Mouse (Mus musculus): ENCODE measurements around the gene Ift43. TPM values are rescaled to one million over a fixed set of nuclear protein-coding genes. Genes with fewer than 3 reads are reported as not detected.

Gene Ift43
- polyA plus RNA-seq, 1 experiment, result 35.1 TPM

DNA sequence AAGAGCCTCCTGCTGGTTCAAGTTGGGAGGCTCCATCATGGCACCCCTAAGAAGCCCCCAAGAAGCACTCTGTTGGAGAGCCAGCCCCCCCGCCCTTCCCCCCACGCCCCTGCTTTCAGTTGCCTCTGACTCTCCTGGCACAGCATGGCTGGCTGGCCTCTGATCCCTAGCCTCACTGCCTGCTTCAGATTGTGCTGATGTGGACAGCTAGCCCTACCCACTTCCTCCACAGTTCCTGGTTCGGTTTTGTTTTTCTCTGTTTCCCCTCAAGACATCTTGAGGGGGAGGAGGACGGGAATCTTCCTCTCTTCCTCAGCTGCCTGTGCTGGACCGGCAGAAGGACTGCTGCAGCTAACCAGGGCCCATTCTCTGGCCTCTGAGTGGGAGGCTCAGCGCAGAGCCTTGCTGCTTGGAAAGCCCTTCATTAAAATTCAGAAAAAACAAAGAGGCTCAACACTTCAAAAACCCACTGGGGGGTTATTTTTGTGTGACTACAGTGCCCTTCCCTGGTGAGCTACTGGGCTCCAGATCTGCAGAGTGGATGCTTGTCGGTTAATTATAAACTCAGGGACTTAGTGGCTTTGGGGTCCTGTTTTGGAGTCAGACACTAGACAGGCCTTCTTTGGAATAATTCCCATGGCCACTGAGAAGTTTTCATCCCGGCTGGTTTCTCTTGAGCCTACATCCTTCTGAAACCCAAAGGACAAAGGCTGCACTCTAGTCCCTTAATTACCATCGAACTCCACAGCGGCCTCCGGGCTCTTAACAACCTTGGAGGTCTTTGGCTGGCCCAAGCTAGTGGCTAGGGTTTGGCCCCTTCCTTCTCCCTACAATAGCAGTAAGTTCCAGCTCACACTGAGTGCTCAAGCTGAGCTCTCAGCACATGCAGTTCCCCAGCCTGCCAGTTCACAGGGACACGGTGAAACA is 80.8 kb downstream of the Ift43 start:
- WGBS, result 59% methylated on average over 12 of the region's 12 CpGs
- DNase-seq (ENCODE audit: low read depth, low spot score), result no peak

- WGBS, result 60% methylated on average over 2 of the region's 2 CpGs
Measured at GRCm38 (mm10) chr12:86166244-86166643, 83.9 kb downstream of the Ift43 start.

GRCm38 (mm10) chr12:86167075-86167474 is 84.7 kb downstream of the Ift43 start:
- DNase-seq (ENCODE audit: low read depth, low spot score), result no peak
- WGBS, result 58% methylated on average over 9 of the region's 9 CpGs

More at GRCm38 (mm10) chr12:86166244-86166643, 83.9 kb downstream of the Ift43 start:
- no peak for DNase-seq (ENCODE audit: low read depth, low spot score)

DNA sequence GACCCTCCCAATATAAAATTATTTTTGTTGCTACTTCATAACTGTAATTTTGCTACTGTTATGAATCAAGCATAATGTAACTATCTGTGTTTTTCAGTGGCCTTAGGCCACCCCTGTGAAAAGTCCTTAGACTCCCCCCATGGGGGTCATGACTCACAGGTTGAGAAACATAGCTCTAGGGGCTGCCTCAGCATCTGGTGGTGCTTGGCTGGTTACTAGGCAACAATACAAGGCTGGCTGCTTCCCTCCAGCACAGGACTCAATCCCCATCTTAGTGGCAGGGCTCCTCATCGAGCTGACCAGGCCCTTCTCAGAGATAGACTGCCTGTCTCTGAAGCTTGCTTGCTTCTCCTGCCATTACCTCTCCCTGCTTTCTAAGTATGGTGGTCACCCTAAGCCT is 86.4 kb downstream of the Ift43 start:
- WGBS, result 41% methylated on average over 1 of the region's 1 CpGs
- no peak for DNase-seq (ENCODE audit: low read depth, low spot score)

- WGBS, result 73% methylated on average over 5 of the region's 5 CpGs
- no peak for DNase-seq (ENCODE audit: low read depth, low spot score)
Measured at GRCm38 (mm10) chr12:86169195-86169594, 86.9 kb downstream of the Ift43 start.

DNA sequence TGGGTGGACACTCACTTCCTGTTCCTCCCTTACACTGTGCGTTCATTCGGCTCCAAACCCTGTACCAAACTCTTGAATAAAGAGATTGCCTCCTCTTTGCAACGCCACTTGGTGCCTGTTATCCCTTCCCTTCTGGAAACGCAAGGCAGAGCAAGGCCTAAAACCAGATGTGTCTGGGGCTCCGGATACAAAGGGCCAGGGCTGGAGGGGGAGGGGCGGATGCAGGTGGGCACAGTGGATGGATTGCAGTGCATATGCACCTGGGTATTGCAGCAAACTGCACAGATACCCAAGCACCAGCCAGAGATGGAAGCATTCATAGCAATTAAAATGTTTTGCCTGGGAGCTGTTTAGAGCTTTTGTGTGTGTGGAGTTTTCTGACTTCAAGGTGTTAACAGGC is 91.0 kb downstream of the Ift43 start:
- WGBS, result 64% methylated on average over 6 of the region's 6 CpGs
- DNase-seq (ENCODE audit: low read depth, low spot score), result no peak

DNA sequence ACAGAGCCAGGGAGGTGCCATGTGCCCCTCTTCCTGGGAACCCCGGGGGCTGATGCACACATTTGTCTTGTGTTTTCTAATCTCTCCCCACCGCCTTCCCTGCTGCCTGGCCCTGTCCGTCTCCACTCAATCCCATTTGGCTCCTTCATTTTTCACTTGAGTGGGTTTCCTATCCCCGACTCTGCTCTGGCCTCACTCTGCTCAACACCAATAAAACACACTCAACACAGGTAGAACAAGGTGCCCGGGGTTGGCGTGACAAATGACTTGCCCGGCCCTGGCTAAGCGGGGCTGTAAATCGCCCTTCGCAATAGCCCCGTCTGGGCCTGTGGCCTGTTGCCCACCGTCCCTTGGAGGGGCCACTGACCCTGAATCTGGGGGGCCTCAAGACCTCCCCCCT is 92.0 kb downstream of the Ift43 start:
- WGBS, result 66% methylated on average over 12 of the region's 12 CpGs
- no peak for DNase-seq (ENCODE audit: low read depth, low spot score)

DNA sequence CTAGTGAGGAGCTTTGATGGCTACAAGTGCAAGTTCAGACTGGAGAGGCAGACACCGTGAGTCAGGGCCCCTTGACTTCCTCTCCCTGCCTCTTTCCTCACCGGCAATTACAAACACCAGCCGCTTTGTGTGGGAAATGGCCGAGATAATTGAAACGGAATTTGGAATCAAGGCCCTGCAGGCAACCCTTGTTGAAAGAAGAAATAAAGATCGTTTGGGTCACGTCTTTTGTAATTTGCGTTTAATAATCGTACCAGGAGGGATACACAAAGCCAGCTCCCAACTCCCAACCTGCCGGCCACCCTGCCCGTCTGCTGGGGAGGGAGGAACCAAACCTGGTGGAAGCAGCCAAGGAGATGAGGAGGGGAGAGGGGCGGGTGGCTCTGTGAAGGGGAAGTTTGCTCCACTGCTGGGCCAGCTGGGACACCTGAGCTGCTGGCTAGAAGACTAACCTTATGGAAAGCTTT is 93.2 kb downstream of the Ift43 start:
- DNase-seq (ENCODE audit: low read depth, low spot score), result no peak
- 18% methylated on average over 12 of the region's 12 CpGs for WGBS

DNA sequence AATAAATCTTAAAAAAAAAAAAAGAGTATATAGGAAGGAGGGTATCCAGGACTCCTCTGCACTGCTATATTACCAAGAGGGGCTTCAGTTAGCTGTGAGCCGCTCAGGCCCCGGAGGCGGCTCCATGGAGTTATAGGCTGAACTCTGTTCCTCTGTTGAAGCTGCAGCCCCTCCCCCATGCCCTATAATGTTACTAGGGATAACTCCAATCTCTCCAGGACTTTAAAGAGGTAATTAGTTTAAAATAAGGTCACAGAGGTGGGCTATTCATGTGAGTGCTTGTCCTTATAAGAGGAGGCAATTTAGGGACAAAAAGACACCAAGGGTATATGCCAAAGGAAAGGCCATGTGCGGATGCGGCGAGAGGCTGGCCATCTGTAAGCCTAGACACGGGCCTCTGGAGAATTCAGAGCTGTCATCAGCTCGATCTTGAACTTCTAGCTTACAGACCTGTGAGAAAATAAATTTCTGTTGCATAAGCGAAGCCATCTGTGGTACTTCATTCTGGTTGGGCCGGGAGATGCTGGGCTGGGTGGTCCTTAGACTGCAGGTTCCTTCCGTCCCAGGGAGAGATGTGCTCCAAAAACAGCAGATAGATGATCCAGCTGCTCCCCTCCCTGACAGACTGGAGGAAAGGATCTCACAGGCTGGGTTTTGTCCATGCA is 94.5 kb downstream of the Ift43 start:
- DNase-seq (ENCODE audit: low read depth, low spot score), result no peak
- WGBS, result 83% methylated on average over 11 of the region's 11 CpGs

DNA sequence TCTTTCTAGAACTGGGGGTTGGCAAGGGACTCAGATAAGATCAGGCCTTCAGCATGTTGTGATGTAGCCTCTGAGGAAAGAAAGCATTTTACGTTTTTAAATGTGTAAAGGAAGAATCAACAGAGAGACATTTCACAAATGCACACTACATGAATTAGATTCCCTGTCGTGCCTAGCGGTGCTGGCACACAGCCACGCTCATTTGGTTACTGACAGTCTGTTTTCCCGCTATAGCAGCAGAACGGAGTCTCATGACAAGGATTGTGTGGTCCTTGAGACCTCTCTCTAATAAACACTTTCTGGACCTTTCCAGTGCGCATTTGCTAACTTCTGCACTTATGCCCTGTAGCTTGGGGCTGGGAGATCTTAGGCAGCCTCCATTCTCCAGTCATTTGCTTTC is 96.9 kb downstream of the Ift43 start:
- 62% methylated on average over 7 of the region's 7 CpGs for WGBS
- no peak for DNase-seq (ENCODE audit: low read depth, low spot score)

GRCm38 (mm10) chr12:86181320-86181751 is 99.0 kb downstream of the Ift43 start:
- no peak for DNase-seq (ENCODE audit: low read depth, low spot score)
- 39% methylated on average over 8 of the region's 8 CpGs for WGBS

GRCm38 (mm10) chr12:86181879-86182278 is 99.5 kb downstream of the Ift43 start:
- no peak for DNase-seq (ENCODE audit: low read depth, low spot score)
- WGBS, result 53% methylated on average over 2 of the region's 2 CpGs

- WGBS, result 79% methylated on average over 1 of the region's 1 CpGs
Measured at GRCm38 (mm10) chr12:86182414-86182813, 100.1 kb downstream of the Ift43 start.

GRCm38 (mm10) chr12:86188161-86188560 is 105.8 kb downstream of the Ift43 start:
- DNase-seq (ENCODE audit: low read depth, low spot score), result no peak
- WGBS, result 69% methylated on average over 5 of the region's 5 CpGs

More at GRCm38 (mm10) chr12:86182414-86182813, 100.1 kb downstream of the Ift43 start:
- DNase-seq (ENCODE audit: low read depth, low spot score), result no peak

GRCm38 (mm10) chr12:86189601-86190323 is 107.4 kb downstream of the Ift43 start:
- no peak for DNase-seq (ENCODE audit: low read depth, low spot score)
- 23% methylated on average over 19 of the region's 19 CpGs for WGBS

GRCm38 (mm10) chr12:86192036-86192449 is 109.7 kb downstream of the Ift43 start:
- 52% methylated on average over 15 of the region's 15 CpGs for WGBS

DNA sequence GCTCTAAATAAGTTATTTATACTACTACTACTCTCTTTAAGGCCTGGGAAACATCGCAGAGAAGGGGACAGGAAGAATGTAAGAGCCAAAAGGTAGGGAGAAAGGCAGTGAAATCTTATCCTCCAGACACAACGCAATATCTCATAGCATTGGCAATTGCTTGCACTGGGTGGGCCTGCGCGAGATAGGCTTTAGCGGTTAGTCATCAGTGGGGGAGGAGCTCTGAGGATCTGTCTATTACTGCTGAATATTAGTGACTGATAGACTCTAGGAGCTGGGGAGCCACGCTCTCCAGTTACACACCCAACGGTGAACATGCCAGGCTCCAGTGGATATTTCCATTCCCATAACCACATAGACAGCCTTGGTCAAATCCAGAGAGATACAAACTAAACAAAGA is 114.6 kb downstream of the Ift43 start:
- whole genome bisulfite sequencing, result 87% methylated on average over 7 of the region's 7 CpGs
- no peak for DNase-seq (ENCODE audit: low read depth, low spot score)

More at GRCm38 (mm10) chr12:86192036-86192449, 109.7 kb downstream of the Ift43 start:
- no peak for DNase-seq (ENCODE audit: low read depth, low spot score)

DNA sequence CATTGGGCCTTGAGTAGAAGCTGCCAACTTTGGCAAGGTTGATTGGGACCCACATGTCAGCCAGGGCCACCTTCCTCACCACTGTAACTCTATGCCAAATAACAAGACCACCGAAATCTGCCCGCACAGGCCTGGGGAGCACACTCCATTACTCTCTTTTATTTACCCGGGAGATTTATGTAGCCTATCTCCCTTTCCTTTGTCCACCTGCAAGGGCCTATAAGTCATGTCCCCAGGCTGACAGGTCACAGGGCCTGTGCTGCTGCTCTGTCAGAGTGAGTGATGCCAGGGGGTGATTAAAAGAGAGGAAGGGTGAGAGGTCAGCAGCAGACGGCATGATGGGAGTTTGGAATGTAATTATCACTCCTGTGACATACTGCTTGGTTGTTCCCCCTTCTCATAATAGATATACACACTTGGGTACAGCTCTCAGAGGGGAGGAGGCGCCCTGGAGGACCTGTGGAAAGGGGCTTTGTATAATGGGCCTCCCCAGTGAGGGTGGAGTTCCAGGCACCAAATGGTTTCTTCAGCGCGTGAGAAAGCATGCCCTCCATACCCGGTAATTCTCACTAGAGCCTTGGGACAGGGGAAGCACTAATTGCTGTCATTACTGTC is 121.2 kb downstream of the Ift43 start:
- no peak for DNase-seq (ENCODE audit: low read depth, low spot score)
- WGBS, result 23% methylated on average over 8 of the region's 8 CpGs

DNA sequence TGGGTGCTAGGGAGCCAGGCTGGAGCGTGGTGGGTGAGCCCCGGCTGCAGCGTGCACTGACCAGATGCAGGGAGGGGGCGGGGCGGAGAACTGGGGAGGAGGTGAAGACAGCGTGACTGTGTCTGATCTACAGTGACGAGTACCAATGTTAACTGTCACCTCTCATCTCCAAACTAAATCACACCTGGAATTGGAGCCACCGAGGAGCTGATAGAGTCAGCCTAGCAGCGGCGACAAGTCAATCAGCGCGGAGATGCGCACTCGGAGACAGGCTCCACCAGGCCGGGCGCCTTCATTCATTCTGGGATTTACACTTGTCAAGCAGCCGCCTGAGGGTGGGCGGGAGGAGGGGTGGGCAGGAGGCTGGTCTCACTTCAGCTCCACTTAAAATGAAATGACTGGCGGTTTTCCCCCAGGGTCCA is 128.8 kb downstream of the Ift43 start:
- WGBS, result 8% methylated on average over 19 of the region's 19 CpGs

More for the DNA sequence above, 128.8 kb downstream of the Ift43 start:
- DNase-seq (ENCODE audit: low read depth, low spot score), result no peak
